Mouse (Mus musculus) cerebellum, postnatal 4 days (tissue): ENCODE data around the gene Zfp94.
"Not testable (repeated sequence)": the region's sequence is repeated elsewhere in the genome, so short reads cannot be mapped to it uniquely, and the experiment has no call there.

Source experiments
- DNase-seq, 2 experiments: peaks; one replicate each; pipeline ENCODE4 v3.0.0; 2022; ENCODE audit warnings: low spot score in 2 of 2, mixed read lengths in 1 of 2

Zfp94 gene

GRCm38 (mm10) chr7:24278771-24279170, 37.7 kb downstream of the Zfp94 start:
- DNase-seq: not testable (repeated sequence)

- DNase-seq: no peak
Observed at GRCm38 (mm10) chr7:24274456-24274855, 42.0 kb downstream of the Zfp94 start.

GRCm38 (mm10) chr7:24271191-24271590, 45.3 kb downstream of the Zfp94 start:
- no peak for DNase-seq

- DNase-seq: peak; percentile 37 to 66
Observed at GRCm38 (mm10) chr7:24270288-24270672, 46.2 kb downstream of the Zfp94 start, which contains the start of gene Zfp93. Gene Zfp93, plus strand, starts transcription at chr7:24270420.

GRCm38 (mm10) chr7:24269667-24270287, 46.7 kb downstream of the Zfp94 start:
- no peak for DNase-seq

GRCm38 (mm10) chr7:24269256-24269655, 47.2 kb downstream of the Zfp94 start:
- no peak for DNase-seq

- DNase-seq: no peak
Observed at GRCm38 (mm10) chr7:24268176-24269155, 48.0 kb downstream of the Zfp94 start.

- no peak for DNase-seq
Observed at GRCm38 (mm10) chr7:24260000-24260312, 56.5 kb downstream of the Zfp94 start.

- DNase-seq: no peak
Observed at GRCm38 (mm10) chr7:24259306-24259999, 57.0 kb downstream of the Zfp94 start.

GRCm38 (mm10) chr7:24254633-24255474, 61.6 kb downstream of the Zfp94 start, which contains the start of gene Zfp108:
Gene Zfp108, plus strand, starts transcription at chr7:24254794.
- peak; percentile 30 to 68 for DNase-seq

- no peak for DNase-seq
Observed at GRCm38 (mm10) chr7:24253779-24254615, 62.5 kb downstream of the Zfp94 start.
